Mouse (Mus musculus) forebrain, embryonic 12.5 days (tissue): ENCODE measurements around the gene Cped1. TPM values are rescaled to one million over a fixed set of nuclear protein-coding genes. Genes with fewer than 3 reads are reported as not detected.

ENCODE experiments used
- ATAC-seq: fragments of 200-750 bp; cut with Nextera tagmentation; 2 replicates; pipeline ENCODE4 v1.8.0; 2017; ENCODE audit warnings: moderate TSS enrichment; ENCODE audit not compliant: low FRiP score
- H3K27ac ChIP-seq: fragments of 300-500 bp; sonication (generic); 2 replicates; pipeline ENCODE4 v1.5.1; 2016; ENCODE audit warnings: mild to moderate bottlenecking
- H3K27me3 ChIP-seq: fragments of 300-500 bp; sonication (generic); 2 replicates; pipeline ENCODE4 v1.6.1; 2016; ENCODE audit warnings: mild to moderate bottlenecking
- H3K36me3 ChIP-seq: fragments of 300-500 bp; sonication (generic); replicated peaks from 2 replicates; pipeline ENCODE4 v1.6.1; 2016; ENCODE audit warnings: mild to moderate bottlenecking
- H3K4me1 ChIP-seq: fragments of 300-500 bp; sonication (generic); 2 replicates; pipeline ENCODE4 v1.6.1; 2016
- H3K4me2 ChIP-seq: fragments of 300-500 bp; sonication (generic); 2 replicates; pipeline ENCODE4 v1.6.1; 2016; ENCODE audit warnings: mild to moderate bottlenecking, moderate library complexity
- H3K4me3 ChIP-seq: fragments of 300-500 bp; sonication (generic); replicated peaks from 2 replicates; pipeline ENCODE4 v1.5.1; 2016; ENCODE audit warnings: mild to moderate bottlenecking
- H3K9ac ChIP-seq: fragments of 300-500 bp; sonication (generic); 2 replicates; pipeline ENCODE4 v1.6.1; 2016; ENCODE audit warnings: mild to moderate bottlenecking
- H3K9me3 ChIP-seq: fragments of 300-500 bp; sonication (generic); 2 replicates; pipeline ENCODE4 v1.6.1; 2016
- WGBS: fragments of 180-500 bp; shearing (Covaris S2); methylation state at CpG from one replicate; pipeline ENCODE4 v1.1.7; 2016; 5-methylcytosine and 5-hydroxymethylcytosine counted together
- polyA plus RNA-seq: library from polyadenylated mRNA; unstranded; fragments of >200 nt; fragmentation: Nextera tagmentation; extraction: Ambion mirVana; gene quantifications from 2 replicates; pipeline ENCODE4 v1.2.1, GENCODE M21; 2016

Gene Cped1
- polyA plus RNA-seq, 1 experiment from 2014 or later = 12.0 TPM

DNA sequence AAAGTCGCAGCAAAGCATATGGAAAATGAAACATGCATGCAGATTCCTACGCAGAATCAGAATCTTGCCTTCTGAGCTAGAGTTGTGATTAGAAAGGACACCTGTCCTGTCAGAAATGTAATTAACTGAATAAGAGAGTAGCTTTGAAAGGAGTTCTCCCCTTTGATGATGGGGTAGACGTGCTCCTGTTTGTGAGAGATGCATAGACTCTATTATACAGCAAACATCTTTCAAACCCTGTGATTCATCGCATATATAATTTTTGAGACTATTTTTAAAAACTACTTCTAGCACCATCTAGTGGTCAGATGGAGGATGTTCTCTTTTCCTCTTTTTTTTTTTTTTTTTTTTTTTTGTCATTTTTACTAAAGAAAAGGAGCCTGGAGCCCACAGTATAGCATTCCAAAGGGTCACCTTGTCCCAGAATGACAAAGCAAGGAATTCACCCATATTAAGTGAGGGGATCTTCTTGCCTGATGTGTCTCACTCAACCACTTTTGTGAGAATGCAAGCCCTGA is 85.7 kb downstream of the Cped1 start:
- H3K4me2 ChIP-seq = no peak overlapping the region
- no peak; the same call in 1 of the 2 replicates for ATAC-seq

DNA sequence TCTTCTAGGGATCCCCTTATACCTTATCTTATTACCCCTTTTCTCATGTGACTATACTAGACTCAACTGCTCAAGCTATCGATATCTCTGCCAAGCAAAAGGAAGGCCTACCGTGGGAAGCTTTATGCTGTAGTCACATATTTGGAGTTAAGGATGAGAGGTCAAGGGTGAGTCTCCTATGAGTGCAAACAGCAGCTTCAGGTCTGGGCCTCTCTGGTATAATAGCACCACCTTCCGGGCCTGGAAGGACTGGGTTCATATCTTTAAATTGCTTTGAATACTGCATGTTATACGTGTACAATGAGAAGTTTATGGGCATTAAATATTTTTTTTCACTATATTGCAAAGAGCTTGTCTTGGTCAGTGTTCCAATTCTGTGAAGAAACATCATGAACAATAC is 87.0 kb downstream of the Cped1 start:
- Histone ChIP-seq H3K27me3 (no peaks in the 10 kb centered on the region), H3K9ac (no peak overlapping the region), H3K4me3 (no peak overlapping the region), H3K36me3 (no peaks in the 10 kb centered on the region), H3K4me2 (no peak overlapping the region), H3K4me1 (no peaks in the 10 kb centered on the region), H3K27ac (no peak overlapping the region), H3K9me3 (no peaks in the 10 kb centered on the region)
- ATAC-seq = no peak
- 78% methylated on average over 4 of the region's 4 CpGs for WGBS

More for the DNA sequence above, 85.7 kb downstream of the Cped1 start:
- Histone ChIP-seq H3K36me3 (no peaks in the 10 kb centered on the region), H3K4me1 (no peaks in the 10 kb centered on the region), H3K27ac (no peak overlapping the region), H3K9ac (no peak overlapping the region), H3K27me3 (no peaks in the 10 kb centered on the region), H3K9me3 (no peaks in the 10 kb centered on the region), H3K4me3 (no peak overlapping the region)
- WGBS = 39% methylated on average over 4 of the region's 4 CpGs

DNA sequence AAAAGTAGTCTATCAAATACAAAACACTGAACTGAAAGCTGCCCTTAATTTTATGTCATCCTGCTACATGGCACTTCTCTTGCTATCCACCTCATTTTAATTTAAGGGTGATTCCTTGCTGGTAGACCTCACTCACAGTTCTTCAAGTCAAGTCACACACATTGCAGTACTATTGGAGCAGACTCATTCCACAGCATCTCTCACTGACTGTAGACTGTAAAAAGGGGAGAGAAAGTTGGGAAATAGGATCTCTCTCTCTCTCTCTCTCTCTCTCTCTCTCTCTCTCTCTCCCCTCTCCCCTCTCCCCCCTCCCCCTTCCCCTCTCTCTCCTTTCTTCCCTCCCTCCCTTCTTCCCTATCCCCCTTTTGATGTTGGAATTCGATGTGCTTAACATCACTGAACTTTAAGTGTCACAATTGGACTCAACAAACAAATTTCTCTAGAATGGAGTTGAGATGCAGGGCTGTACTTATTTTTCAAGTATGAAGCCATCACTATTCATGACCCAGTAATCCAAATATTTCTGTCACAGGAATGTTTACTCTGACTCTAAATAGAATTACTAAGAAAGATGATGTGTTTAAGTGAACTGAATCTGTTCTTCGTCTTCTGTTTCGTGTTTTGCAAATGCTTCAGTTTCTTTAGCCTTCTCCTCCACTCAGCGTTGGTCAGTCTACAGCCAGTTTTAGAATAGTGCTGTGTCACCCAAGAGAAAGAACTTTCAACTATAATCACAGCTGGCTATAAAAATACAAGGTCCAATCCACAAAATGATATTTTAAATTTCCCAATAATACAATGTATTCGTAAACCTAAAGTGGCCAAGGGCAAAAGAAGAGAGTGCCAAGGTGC is 88.7 kb downstream of the Cped1 start:
- 90% methylated on average over 5 of the region's 5 CpGs for WGBS

DNA sequence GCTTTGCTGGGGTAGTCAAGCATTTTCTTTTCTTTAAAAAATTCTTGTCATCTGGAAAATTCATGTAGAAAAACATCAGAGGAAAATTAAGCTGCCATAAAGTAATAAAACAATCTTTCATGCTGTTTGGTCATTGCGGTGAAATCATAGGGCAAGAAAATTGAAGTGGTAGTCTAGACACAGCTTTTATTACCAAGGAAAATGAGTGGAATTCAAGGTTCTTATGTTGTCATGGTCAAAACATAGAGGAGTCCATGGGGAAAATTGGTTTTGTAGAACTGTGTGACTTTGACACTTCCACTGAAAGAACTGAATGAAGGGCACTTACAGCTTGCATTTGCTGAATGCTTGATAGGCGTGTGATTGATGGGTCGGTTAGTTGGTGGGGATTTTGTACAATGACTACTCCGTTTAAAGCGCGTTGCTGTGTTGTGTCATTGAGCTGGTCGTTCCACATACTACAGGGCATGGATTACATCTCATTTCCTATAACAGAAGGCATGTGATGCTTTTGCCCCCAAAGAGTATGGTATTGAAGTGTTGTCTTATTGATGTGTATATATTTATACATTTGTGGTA is 93.1 kb downstream of the Cped1 start:
- no peaks in the 10 kb centered on the region for H3K4me1 ChIP-seq
- WGBS = 53% methylated on average over 7 of the region's 7 CpGs
- H3K4me3 ChIP-seq = no peak overlapping the region
- H3K36me3 ChIP-seq = no peaks in the 10 kb centered on the region
- H3K27ac ChIP-seq = no peak overlapping the region
- no peak overlapping the region for H3K4me2 ChIP-seq
- no peak overlapping the region for H3K9ac ChIP-seq
- ATAC-seq = peak; percentile 49; the same call in 1 of the 2 replicates
- no peaks in the 10 kb centered on the region for H3K27me3 ChIP-seq
- no peaks in the 10 kb centered on the region for H3K9me3 ChIP-seq

More for the DNA sequence above, 88.7 kb downstream of the Cped1 start:
- Histone ChIP-seq H3K27me3 (no peaks in the 10 kb centered on the region), H3K9ac (no peak overlapping the region), H3K36me3 (no peaks in the 10 kb centered on the region), H3K9me3 (no peaks in the 10 kb centered on the region), H3K4me3 (no peak overlapping the region), H3K27ac (no peak overlapping the region), H3K4me1 (no peaks in the 10 kb centered on the region), H3K4me2 (no peak overlapping the region)
- ATAC-seq = no peak

DNA sequence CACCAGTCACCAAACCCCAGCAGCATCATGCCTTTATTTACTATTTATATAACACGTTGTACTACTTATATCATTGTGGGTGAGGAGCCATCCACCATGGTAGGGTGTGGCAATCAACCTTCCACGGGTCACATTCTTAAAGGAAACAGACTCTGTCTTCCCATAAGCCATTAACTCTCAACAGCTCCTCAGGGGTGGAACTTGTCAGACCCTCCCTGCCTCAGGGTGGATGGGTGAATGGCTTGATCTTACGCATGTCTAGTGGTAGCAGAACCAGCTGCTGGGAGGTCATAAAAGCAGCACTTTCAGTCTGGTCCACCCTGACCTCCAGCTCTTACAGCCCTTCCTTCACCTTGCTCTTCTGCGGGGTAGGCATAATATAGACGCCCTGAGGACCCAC is 100.3 kb downstream of the Cped1 start:
- H3K9me3 ChIP-seq = no peaks in the 10 kb centered on the region
- H3K4me1 ChIP-seq = no peaks in the 10 kb centered on the region
- no peak for ATAC-seq
- no peak overlapping the region for H3K27ac ChIP-seq
- no peak overlapping the region for H3K4me2 ChIP-seq
- H3K36me3 ChIP-seq = no peaks in the 10 kb centered on the region
- WGBS = 83% methylated on average over 5 of the region's 5 CpGs
- no peak overlapping the region for H3K4me3 ChIP-seq
- H3K9ac ChIP-seq = no peak overlapping the region
- no peaks in the 10 kb centered on the region for H3K27me3 ChIP-seq

DNA sequence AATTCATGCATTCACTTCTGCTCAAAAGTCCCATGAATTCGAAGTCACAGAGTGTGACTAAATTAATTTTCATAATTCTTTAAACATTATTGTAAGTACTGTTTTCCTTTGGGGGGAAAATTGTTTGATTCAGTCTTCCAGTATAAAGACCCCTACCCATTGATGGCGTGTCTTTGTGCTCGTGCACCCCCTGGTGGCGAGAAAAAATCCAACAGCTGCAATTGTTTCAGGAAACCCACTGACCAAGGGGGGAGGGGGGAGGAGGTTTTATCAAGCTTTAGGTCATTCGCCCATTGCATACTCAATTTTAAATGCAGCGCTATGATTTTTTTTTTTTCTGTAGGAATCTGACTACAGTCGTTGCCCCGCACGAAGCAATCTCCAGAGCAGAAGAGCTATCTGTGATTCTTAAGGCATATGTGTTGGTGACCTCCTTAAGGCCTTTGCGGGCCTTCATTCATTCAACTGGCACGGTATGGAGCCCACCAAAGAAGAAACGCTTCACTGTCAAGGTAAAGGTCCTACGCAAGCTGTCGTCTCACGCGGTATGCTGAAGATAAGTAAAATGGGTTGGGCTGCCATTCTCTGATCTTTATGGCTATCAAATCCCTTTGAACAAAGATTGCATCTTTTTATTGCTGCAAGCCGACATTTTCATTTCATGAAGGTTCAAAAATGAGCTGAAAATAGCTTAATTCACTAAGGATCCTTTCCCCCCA is 102.8 kb downstream of the Cped1 start:
- Histone ChIP-seq H3K27me3 (no peaks in the 10 kb centered on the region), H3K9me3 (no peaks in the 10 kb centered on the region), H3K27ac (no peak overlapping the region), H3K9ac (no peak overlapping the region), H3K36me3 (no peaks in the 10 kb centered on the region), H3K4me3 (no peak overlapping the region), H3K4me1 (no peaks in the 10 kb centered on the region), H3K4me2 (no peak overlapping the region)
- 54% methylated on average over 17 of the region's 17 CpGs for WGBS
- 0 out of 2 replicates have a peak, but pooled peaks have one; percentile 11 for ATAC-seq

DNA sequence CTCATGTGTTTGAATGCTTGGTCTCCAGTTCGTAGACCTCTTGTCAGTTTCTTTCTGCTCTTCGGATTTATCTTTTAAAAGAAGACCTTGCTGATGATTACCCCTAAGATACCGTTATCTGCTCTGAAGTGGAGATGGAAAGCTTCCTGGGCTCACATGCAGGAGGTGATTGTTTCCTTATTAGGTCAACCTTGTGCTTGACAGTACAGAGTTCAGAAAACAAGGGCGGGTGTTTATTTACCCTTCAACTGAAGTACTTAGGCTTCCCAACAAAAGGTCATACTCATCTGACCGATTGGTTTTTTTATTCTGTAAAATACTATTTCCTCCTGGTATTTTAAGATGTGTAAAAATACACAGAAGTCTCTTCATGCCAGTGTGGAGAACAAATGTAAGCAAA is 106.1 kb downstream of the Cped1 start:
- Histone ChIP-seq H3K4me1 (no peaks in the 10 kb centered on the region), H3K9me3 (no peaks in the 10 kb centered on the region), H3K4me2 (no peak overlapping the region), H3K4me3 (no peak overlapping the region), H3K9ac (no peak overlapping the region), H3K27ac (no peak overlapping the region), H3K27me3 (no peaks in the 10 kb centered on the region), H3K36me3 (no peaks in the 10 kb centered on the region)
- no peak for ATAC-seq
- WGBS = 85% methylated on average over 5 of the region's 5 CpGs

DNA sequence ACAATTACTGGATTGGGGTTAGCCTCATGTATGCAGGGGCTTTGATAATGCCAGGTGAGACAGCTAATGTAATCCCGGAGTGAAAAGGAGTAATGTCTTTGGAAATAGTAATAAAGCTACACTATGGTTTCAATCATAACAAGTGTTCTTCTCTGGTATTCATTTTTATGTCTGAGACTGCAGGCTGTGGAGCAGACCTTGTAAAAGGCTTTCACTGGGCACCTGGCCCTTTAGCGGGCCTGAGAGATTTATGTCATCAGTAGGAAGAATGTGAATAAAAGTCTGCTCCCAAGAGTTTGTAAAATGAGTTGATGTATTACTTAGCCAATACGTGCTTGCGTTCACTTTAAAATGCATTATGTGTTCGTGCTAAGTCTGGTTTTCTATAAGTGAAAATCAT is 108.1 kb downstream of the Cped1 start:
- Histone ChIP-seq H3K9ac (no peak overlapping the region), H3K27me3 (no peaks in the 10 kb centered on the region), H3K4me2 (no peak overlapping the region), H3K27ac (no peak overlapping the region), H3K4me3 (no peak overlapping the region), H3K9me3 (no peaks in the 10 kb centered on the region), H3K4me1 (no peaks in the 10 kb centered on the region), H3K36me3 (no peaks in the 10 kb centered on the region)
- WGBS = 94% methylated on average over 5 of the region's 5 CpGs
- no peak for ATAC-seq

DNA sequence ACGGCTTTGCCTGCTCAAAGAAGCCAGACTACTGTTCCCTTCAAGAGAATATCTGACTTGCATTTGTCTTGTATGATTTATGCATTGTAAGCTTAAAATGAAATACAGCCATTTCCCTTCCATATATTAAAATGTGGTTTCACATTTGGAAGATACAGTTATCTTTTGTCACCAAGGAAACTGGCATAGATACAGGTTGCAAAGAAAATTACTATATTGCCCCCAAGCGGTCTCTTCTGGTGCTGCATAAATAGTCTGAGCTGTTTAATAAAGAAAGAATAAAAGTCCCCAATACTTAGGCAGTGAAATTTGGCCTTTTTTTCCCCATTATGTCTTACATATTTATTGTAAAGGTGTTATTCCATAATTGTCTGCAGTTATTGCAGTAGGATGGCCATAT is 112.0 kb downstream of the Cped1 start:
- H3K36me3 ChIP-seq = no peaks in the 10 kb centered on the region
- no peaks in the 10 kb centered on the region for H3K9me3 ChIP-seq
- H3K27me3 ChIP-seq = peaks cover 9% of the 10 kb centered on the region; the same call in 1 of the 2 replicates
- no peak overlapping the region for H3K4me3 ChIP-seq
- H3K4me1 ChIP-seq = no peaks in the 10 kb centered on the region
- no peak overlapping the region for H3K4me2 ChIP-seq
- no peak overlapping the region for H3K9ac ChIP-seq
- 45% methylated on average over 2 of the region's 2 CpGs for WGBS
- H3K27ac ChIP-seq = no peak overlapping the region
- no peak for ATAC-seq

DNA sequence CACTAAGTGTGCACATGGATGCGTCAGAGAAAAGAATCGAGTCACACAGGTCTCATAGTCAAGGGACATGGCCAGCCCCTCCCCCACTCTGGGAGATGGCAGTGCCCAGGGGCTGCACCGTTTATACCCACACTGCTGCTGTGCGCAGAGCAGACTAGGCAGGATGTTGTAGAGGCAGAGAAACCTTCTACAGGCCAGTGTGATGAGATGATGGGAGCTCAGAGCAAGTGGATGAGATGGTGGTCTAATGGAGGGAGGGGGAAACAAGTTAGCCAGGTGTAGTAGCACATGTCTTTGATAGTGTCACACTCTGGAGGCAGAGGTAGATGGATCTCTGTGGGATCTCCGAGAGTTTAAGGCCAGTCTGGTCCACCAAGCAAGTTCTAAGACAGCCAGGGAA is 114.1 kb downstream of the Cped1 start:
- H3K27me3 ChIP-seq = peaks cover 9% of the 10 kb centered on the region; the same call in 1 of the 2 replicates
- H3K4me3 ChIP-seq = no peak overlapping the region
- H3K36me3 ChIP-seq = no peaks in the 10 kb centered on the region
- H3K4me1 ChIP-seq = peaks cover 6% of the 10 kb centered on the region; the same call in 1 of the 2 replicates
- ATAC-seq = no peak
- WGBS = 84% methylated on average over 5 of the region's 5 CpGs
- no peak overlapping the region for H3K9ac ChIP-seq
- no peak overlapping the region for H3K4me2 ChIP-seq
- no peaks in the 10 kb centered on the region for H3K9me3 ChIP-seq
- no peak overlapping the region for H3K27ac ChIP-seq

DNA sequence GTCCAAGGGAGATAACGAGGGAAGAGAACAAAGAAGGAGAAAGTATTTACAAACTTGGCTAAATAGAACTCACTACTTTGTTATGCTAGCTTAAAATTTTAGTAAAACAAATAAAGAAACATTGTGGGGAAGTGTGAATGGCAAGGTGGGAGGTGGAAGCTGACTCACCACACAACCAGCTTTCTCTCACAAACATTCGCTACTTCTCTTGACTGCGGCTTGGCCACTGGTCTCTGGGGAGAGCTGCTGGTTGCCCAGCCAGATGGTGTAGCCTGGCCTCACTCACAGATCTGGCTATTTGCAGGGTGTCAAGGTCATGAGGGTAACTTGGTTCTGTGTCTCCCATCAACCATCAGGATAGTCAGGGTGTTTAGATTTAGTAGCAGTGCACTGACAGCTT is 116.2 kb downstream of the Cped1 start:
- Histone ChIP-seq H3K36me3 (no peaks in the 10 kb centered on the region), H3K27ac (no peak overlapping the region), H3K4me3 (no peak overlapping the region), H3K4me2 (no peak overlapping the region), H3K9ac (no peak overlapping the region), H3K4me1 (peaks cover 6% of the 10 kb centered on the region; the same call in 1 of the 2 replicates), H3K27me3 (peaks cover 9% of the 10 kb centered on the region; the same call in 1 of the 2 replicates), H3K9me3 (no peaks in the 10 kb centered on the region)
- 55% methylated on average over 3 of the region's 3 CpGs for WGBS
- no peak for ATAC-seq

DNA sequence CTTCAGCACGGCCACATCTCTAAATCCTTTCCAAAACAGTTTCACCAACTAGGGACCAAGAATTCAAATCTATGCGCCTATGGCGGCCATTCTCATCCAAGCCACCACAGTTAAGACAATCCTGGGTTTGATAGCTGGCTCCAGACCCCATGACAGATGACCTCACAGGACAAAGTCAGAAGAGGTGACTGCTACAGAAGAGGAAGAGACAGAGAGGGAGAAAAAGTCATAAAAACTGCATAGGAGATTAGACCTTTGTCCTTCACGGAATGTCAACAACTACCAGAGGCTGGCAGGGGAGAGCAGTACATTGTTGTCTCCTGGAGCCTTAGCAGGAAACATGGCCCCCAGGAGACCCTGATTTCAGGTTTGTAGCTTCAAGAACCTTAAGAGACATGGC is 117.0 kb downstream of the Cped1 start:
- H3K4me2 ChIP-seq = no peak overlapping the region
- 84% methylated on average over 4 of the region's 4 CpGs for WGBS
- H3K27me3 ChIP-seq = peaks cover 9% of the 10 kb centered on the region; the same call in 1 of the 2 replicates
- no peaks in the 10 kb centered on the region for H3K9me3 ChIP-seq
- no peaks in the 10 kb centered on the region for H3K36me3 ChIP-seq
- ATAC-seq = no peak
- no peak overlapping the region for H3K4me3 ChIP-seq
- no peak overlapping the region for H3K27ac ChIP-seq
- peaks cover 6% of the 10 kb centered on the region; the same call in 1 of the 2 replicates for H3K4me1 ChIP-seq
- no peak overlapping the region for H3K9ac ChIP-seq
